Mouse (Mus musculus) forebrain, embryonic 13.5 days (tissue): ENCODE measurements around the gene Runx2. TPM values are rescaled to one million over a fixed set of nuclear protein-coding genes. Genes with fewer than 3 reads are reported as not detected.

Source experiments
- ATAC-seq: fragments of 200-750 bp; cut with Nextera tagmentation; 2 replicates; pipeline ENCODE4 v1.8.0; 2017
- H3K27ac ChIP-seq: fragments of 300-500 bp; sonication (generic); 2 replicates; pipeline ENCODE4 v1.5.1; 2015; ENCODE audit warnings: inconsistent platforms, mild to moderate bottlenecking, moderate library complexity
- H3K27me3 ChIP-seq: fragments of 300-500 bp; sonication (generic); 2 replicates; pipeline ENCODE4 v1.6.1; 2015; ENCODE audit warnings: mild to moderate bottlenecking, inconsistent platforms
- H3K36me3 ChIP-seq: fragments of 300-500 bp; sonication (generic); 2 replicates; pipeline ENCODE4 v1.6.1; 2015; ENCODE audit warnings: mild to moderate bottlenecking, inconsistent platforms; ENCODE audit not compliant: poor library complexity, severe bottlenecking
- H3K4me1 ChIP-seq: fragments of 300-500 bp; sonication (generic); 2 replicates; pipeline ENCODE4 v1.6.1; 2015; ENCODE audit warnings: inconsistent platforms
- H3K4me2 ChIP-seq: fragments of 300-500 bp; sonication (generic); 2 replicates; pipeline ENCODE4 v1.6.1; 2015; ENCODE audit warnings: inconsistent platforms, mild to moderate bottlenecking, moderate library complexity
- H3K4me3 ChIP-seq: fragments of 300-500 bp; sonication (generic); 2 replicates; pipeline ENCODE4 v1.5.1; 2015; ENCODE audit warnings: mild to moderate bottlenecking, inconsistent platforms
- H3K9ac ChIP-seq: fragments of 300-500 bp; sonication (generic); 2 replicates; pipeline ENCODE4 v1.6.1; 2015; ENCODE audit warnings: mild to moderate bottlenecking, inconsistent platforms
- H3K9me3 ChIP-seq: fragments of 300-500 bp; sonication (generic); replicated peaks from 2 replicates; pipeline ENCODE4 v1.6.1; 2016; ENCODE audit warnings: inconsistent platforms
- WGBS: fragments of 180-500 bp; shearing (Covaris S2); methylation state at CpG from one replicate; pipeline ENCODE4 v1.1.7; 2015; 5-methylcytosine and 5-hydroxymethylcytosine counted together
- polyA plus RNA-seq: library from polyadenylated mRNA; unstranded; fragments of >200 nt; fragmentation: Nextera tagmentation; extraction: Ambion mirVana; gene quantifications from 2 replicates; pipeline ENCODE4 v1.2.1, GENCODE M21; 2015

The Runx2 gene
- polyA plus RNA-seq, 1 experiment from 2014 or later, result 0.18 TPM

DNA sequence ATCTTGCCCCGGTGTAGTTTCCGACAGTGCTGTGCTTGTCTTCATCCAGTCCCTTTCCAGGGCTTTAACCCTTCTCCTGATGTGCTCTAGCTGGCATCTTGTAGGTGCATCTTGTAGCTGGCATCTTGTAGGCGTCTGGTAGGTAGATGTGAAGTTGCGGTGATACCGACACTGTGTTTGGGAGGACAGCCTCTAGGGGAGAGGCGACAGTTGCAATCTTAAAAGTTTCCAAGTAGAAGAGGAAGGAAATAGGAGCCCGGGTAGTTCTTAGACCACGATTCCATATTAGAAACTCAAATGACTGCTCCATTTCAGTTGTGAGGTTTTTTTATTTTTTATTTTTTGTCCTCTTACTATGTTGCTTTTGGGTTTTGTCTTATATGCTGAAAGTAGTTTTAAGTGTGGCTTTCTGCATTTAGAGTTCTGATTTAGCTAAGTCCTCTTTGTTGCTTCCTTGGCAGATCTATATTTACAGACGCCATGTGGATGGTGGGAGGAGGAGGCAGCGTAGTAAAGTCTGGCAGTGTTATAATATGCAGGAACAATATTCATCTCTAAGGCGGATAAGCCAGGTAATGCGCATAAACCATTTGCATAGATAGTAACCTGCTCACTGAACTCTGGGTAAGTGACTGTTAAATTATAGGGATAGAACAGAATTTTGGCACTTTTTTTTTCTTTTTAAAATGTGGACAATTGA is 22.2 kb downstream of the Runx2 start:
- Histone ChIP-seq H3K9me3 (no peaks in the 10 kb centered on the region), H3K4me1 (no peaks in the 10 kb centered on the region), H3K4me3 (no peak overlapping the region), H3K27me3 (no peaks in the 10 kb centered on the region), H3K9ac (no peak overlapping the region), H3K36me3 (no peaks in the 10 kb centered on the region), H3K27ac (no peak overlapping the region), H3K4me2 (no peak overlapping the region)
- no peak for ATAC-seq
- WGBS, result 91% methylated on average over 12 of the region's 12 CpGs

- Histone ChIP-seq H3K9me3 (no peaks in the 10 kb centered on the region), H3K27me3 (no peaks in the 10 kb centered on the region), H3K4me3 (no peak overlapping the region), H3K4me1 (no peaks in the 10 kb centered on the region), H3K27ac (no peak overlapping the region), H3K36me3 (no peaks in the 10 kb centered on the region), H3K4me2 (no peak overlapping the region), H3K9ac (no peak overlapping the region)
- ATAC-seq, result no peak
- WGBS, result 49% methylated on average over 5 of the region's 5 CpGs
These were observed 25.4 kb downstream of the Runx2 start for GRCm38 (mm10) chr17:44788982-44789747.

DNA sequence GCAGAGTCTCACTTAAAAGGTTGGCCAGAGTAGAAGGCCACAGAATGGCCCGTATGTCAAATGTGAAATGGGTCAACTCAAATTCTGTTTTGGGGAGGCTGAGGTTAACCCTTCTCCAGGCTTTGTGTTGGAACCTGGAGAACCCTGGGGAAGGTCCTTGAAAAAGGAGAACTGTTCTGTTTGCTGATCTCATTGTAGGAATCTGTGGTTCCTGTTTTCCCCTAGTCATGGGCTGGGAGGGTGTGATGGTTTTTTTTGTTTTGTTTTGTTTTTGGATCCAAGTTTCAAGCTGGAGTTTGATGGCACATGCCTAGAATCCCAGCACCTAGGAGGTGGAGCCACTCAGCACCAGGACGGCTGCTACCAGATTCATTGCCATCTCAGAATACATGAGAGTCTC is 31.5 kb downstream of the Runx2 start:
- H3K27me3 ChIP-seq, result no peaks in the 10 kb centered on the region
- ATAC-seq, result no peak
- WGBS, result 80% methylated on average over 2 of the region's 2 CpGs

DNA sequence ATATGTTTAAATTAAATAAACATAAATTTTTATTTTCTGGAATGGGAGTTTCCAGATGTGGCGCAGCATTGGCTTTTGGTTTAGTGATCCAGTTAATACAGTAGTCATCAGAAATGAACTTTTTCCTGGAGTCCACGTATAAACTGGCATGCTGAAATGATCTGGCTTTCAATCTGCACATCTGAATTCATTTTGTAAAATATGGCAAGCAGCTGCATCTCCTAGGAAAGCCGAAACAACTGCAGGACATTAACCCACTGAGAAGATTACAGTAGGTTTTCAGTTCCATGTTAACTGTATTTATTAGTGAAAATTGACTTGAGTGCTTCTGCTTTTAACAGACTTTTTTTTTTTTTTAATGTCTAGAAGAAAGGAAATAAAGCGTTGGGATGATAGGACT is 32.2 kb downstream of the Runx2 start:
- Histone ChIP-seq H3K4me1 (peaks cover 8% of the 10 kb centered on the region), H3K36me3 (no peaks in the 10 kb centered on the region), H3K4me2 (no peak overlapping the region), H3K9me3 (no peaks in the 10 kb centered on the region), H3K9ac (no peak overlapping the region), H3K27ac (no peak overlapping the region), H3K4me3 (no peak overlapping the region), H3K27me3 (no peaks in the 10 kb centered on the region)
- no peak for ATAC-seq
- 91% methylated on average over 4 of the region's 4 CpGs for WGBS

More for the DNA sequence above, 31.5 kb downstream of the Runx2 start:
- Histone ChIP-seq H3K27ac (no peak overlapping the region), H3K9ac (no peak overlapping the region), H3K9me3 (no peaks in the 10 kb centered on the region), H3K4me1 (peaks cover 3% of the 10 kb centered on the region), H3K36me3 (no peaks in the 10 kb centered on the region), H3K4me3 (no peak overlapping the region), H3K4me2 (no peak overlapping the region)

GRCm38 (mm10) chr17:44780353-44780752 is 34.2 kb downstream of the Runx2 start:
- 67% methylated on average over 4 of the region's 4 CpGs for WGBS
- Histone ChIP-seq H3K36me3 (no peaks in the 10 kb centered on the region), H3K9me3 (no peaks in the 10 kb centered on the region), H3K27ac (no peak overlapping the region), H3K9ac (no peak overlapping the region), H3K4me2 (no peak overlapping the region), H3K4me1 (peaks cover 8% of the 10 kb centered on the region), H3K27me3 (no peaks in the 10 kb centered on the region), H3K4me3 (no peak overlapping the region)
- ATAC-seq, result no peak

- no peak for ATAC-seq
- Histone ChIP-seq H3K4me1 (peaks cover 8% of the 10 kb centered on the region), H3K4me2 (peak overlapping the region; percentile 69), H3K36me3 (no peaks in the 10 kb centered on the region), H3K9me3 (no peaks in the 10 kb centered on the region), H3K27ac (no peak overlapping the region), H3K9ac (0 out of 2 replicates have a peak overlapping the region, but pooled peaks have one; percentile 1), H3K27me3 (no peaks in the 10 kb centered on the region), H3K4me3 (peak overlapping the region; percentile 73)
- WGBS, result 65% methylated on average over 5 of the region's 5 CpGs
These were observed 36.5 kb downstream of the Runx2 start for GRCm38 (mm10) chr17:44778141-44778540.

- H3K36me3 ChIP-seq, result no peaks in the 10 kb centered on the region
- peaks cover 8% of the 10 kb centered on the region for H3K4me1 ChIP-seq
- H3K9ac ChIP-seq, result peak overlapping the region; percentile 89
- H3K4me3 ChIP-seq, result peak overlapping the region; percentile 73
- no peaks in the 10 kb centered on the region for H3K9me3 ChIP-seq
- WGBS, result under 1% methylated on average over 30 of the region's 35 CpGs
- peak overlapping the region; percentile 69 for H3K4me2 ChIP-seq
- peak overlapping the region; percentile 80 for H3K27ac ChIP-seq
- peak; percentile 89 for ATAC-seq
- no peaks in the 10 kb centered on the region for H3K27me3 ChIP-seq
These were observed 37.2 kb downstream of the Runx2 start for GRCm38 (mm10) chr17:44777337-44777804.

- H3K27ac ChIP-seq, result peak within 1 kb of the TSS; percentile 80
- no peaks in the 10 kb centered on the region for H3K9me3 ChIP-seq
- 1% methylated on average over 32 of the region's 40 CpGs for WGBS
- H3K4me2 ChIP-seq, result peak within 1 kb of the TSS; percentile 69
- H3K4me3 ChIP-seq, result peak within 1 kb of the TSS; percentile 73
- no peaks in the 10 kb centered on the region for H3K36me3 ChIP-seq
- H3K27me3 ChIP-seq, result no peaks in the 10 kb centered on the region
- peak within 1 kb of the TSS; percentile 89 for H3K9ac ChIP-seq
- peaks cover 8% of the 10 kb centered on the region for H3K4me1 ChIP-seq
- peak; percentile 97 for ATAC-seq
These were observed 37.8 kb downstream of the Runx2 start, which contains the start of gene Supt3 for GRCm38 (mm10) chr17:44776738-44777270. Gene Supt3, plus strand, starts transcription at chr17:44777152.

DNA sequence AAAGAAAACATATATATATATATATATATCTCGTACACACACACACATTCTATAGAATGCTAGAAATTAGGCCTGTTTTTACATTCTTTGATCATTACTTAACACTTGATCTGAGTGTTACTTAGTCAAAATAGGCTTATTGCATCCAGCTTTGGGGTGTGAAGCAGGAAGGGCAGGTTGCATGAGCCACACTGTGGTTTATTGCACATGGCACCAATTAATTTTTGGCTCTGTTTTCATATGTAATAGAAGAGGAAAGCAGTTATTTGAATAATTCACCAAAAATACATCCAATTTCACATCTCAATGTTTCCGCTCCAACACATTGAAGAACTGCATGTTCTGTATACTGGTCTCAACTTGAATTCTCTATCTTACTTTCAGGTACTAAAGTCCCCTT is 42.0 kb downstream of the Runx2 start:
- Histone ChIP-seq H3K27me3 (no peaks in the 10 kb centered on the region), H3K9ac (no peak overlapping the region), H3K36me3 (no peaks in the 10 kb centered on the region), H3K27ac (no peak overlapping the region), H3K4me1 (no peaks in the 10 kb centered on the region), H3K9me3 (no peaks in the 10 kb centered on the region), H3K4me2 (no peak overlapping the region), H3K4me3 (no peak overlapping the region)
- 96% methylated on average over 2 of the region's 2 CpGs for WGBS
- ATAC-seq, result no peak

DNA sequence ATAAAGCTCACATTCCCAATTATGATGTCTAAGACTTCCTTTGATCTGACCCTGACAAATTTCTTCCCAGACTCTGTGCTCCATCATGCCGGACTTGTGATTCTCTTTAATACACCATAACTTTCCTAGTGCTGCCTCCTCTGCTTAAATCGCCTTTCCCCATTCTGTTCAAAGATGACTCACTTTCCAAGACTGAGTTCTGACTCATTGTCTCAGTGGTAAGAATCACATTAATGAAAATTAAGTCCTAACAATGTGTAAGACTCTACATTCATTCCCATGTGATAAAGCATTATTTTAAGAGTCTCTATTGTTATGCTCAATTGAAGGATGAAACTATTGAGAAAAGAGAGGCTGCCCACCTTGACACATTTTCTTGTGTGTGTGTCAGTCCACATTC is 43.7 kb downstream of the Runx2 start:
- H3K36me3 ChIP-seq, result no peaks in the 10 kb centered on the region
- no peaks in the 10 kb centered on the region for H3K27me3 ChIP-seq
- H3K27ac ChIP-seq, result no peak overlapping the region
- no peak for ATAC-seq
- H3K4me1 ChIP-seq, result no peaks in the 10 kb centered on the region
- WGBS, result 89% methylated on average over 2 of the region's 2 CpGs
- H3K9me3 ChIP-seq, result no peaks in the 10 kb centered on the region
- no peak overlapping the region for H3K9ac ChIP-seq
- no peak overlapping the region for H3K4me2 ChIP-seq
- H3K4me3 ChIP-seq, result no peak overlapping the region

DNA sequence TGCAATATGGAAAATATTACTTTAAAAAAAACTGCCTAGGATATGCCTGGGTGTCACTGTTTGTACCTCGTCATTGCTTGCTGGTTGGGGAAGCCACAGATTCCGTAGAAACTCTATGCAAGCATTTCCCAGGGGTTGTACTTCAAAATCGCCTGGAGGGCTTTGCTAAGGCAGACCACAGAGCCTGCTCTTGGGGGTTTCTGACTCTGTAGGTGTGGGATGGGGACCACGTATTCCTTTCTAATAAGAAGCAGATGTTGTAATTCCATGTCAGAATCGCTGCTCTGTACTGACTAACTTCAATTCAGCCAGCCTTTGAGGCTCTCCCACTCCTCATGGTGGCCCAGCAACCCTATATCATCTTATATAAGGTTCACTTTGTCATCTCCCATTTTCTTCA is 46.1 kb downstream of the Runx2 start:
- no peak overlapping the region for H3K4me3 ChIP-seq
- ATAC-seq, result no peak
- H3K27ac ChIP-seq, result no peak overlapping the region
- no peaks in the 10 kb centered on the region for H3K36me3 ChIP-seq
- no peak overlapping the region for H3K4me2 ChIP-seq
- H3K9ac ChIP-seq, result no peak overlapping the region
- no peaks in the 10 kb centered on the region for H3K9me3 ChIP-seq
- no peaks in the 10 kb centered on the region for H3K4me1 ChIP-seq
- no peaks in the 10 kb centered on the region for H3K27me3 ChIP-seq
- WGBS, result 76% methylated on average over 5 of the region's 5 CpGs

DNA sequence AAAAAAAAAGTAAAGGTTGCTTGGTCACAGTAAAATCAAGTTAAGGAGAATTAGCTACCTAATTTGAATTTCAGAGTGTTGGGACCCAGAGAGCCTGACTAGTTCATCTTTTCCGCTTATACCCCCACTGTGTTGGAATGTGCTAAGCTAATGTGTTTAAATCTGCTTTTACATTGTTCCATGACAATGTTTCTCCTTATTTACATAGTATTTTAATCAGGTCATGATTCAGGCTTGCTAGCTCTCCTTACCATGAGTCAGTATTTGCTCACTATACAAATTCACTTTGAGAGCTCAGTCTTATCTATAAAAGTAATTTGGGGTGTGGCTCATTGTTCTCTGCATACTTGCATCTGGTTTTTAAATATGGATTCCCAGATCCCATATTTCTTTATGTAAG is 47.2 kb downstream of the Runx2 start:
- WGBS, result 66% methylated on average over 1 of the region's 1 CpGs
- no peak overlapping the region for H3K27ac ChIP-seq
- H3K4me3 ChIP-seq, result no peak overlapping the region
- H3K4me2 ChIP-seq, result no peak overlapping the region
- no peaks in the 10 kb centered on the region for H3K27me3 ChIP-seq
- H3K36me3 ChIP-seq, result no peaks in the 10 kb centered on the region
- H3K9me3 ChIP-seq, result no peaks in the 10 kb centered on the region
- no peaks in the 10 kb centered on the region for H3K4me1 ChIP-seq
- H3K9ac ChIP-seq, result no peak overlapping the region
- ATAC-seq, result no peak
